Comparison of ENCODE assay signal across 12 mouse cellular contexts in the genomic region with DNA sequence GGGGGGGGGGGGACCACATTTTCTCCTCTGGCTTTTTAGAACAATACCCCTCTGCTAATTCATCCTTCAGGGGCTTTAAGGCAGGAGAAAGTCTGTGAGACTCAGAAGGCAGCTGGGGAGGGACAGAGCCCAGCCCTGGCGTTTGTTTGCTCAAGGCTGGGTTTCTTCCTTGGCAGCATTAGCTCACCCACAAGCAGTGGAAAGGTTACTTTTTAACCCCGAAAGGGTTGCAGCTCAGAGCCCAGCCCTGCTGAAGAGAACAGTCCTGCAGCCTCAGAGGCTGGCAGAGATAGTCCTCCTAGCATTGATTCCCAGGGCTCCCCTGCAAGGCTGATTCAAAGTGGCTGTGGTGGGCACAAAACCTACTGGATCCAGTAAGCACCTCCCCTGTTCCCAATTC. TPM values are rescaled to one million over a fixed set of nuclear protein-coding genes. Genes with fewer than 3 reads are reported as not detected.
DNase-seq lines count a peak whose midpoint lies in the region; ATAC-seq and TF ChIP-seq lines count a peak whose summit lies in the region.
"Had no signal": no experiment of that assay in that cellular context is flagged by ENCODE, and none has a peak within 500 bp of the region (broad histone marks: within the 10 kb centered on the region; RNA-seq: fewer than 3 reads in every experiment).

No protein-coding gene starts in this region.

- H3K27ac ChIP-seq in stomach, postnatal 0 days (replicated peaks) = peak overlapping the region; percentile 93
- no peak overlapping the region for H3K27ac ChIP-seq in hindbrain, postnatal 0 days
- H3K27ac ChIP-seq in hindbrain, embryonic 16.5 days (ENCODE audit: low read depth, low read length) = no peak overlapping the region
- no peak overlapping the region for H3K27ac ChIP-seq in liver, embryonic 12.5 days
- H3K27ac ChIP-seq: macrophage had no signal

- no peaks in the 10 kb centered on the region for H3K36me3 ChIP-seq in stomach, postnatal 0 days (ENCODE audit: control insufficient read depth, insufficient read depth, low read length)
- no peaks in the 10 kb centered on the region for H3K36me3 ChIP-seq in hindbrain, postnatal 0 days (ENCODE audit: insufficient read depth, low read length)
- no peaks in the 10 kb centered on the region for H3K36me3 ChIP-seq in hindbrain, embryonic 16.5 days (ENCODE audit: control insufficient read depth, insufficient read depth, low read length)
- H3K36me3 ChIP-seq in liver, embryonic 12.5 days = no peaks in the 10 kb centered on the region

- DNase-seq in heart, adult 11 months = peak; percentile 28
- no peak for DNase-seq in heart, postnatal 25 days (ENCODE audit: low spot score)
- DNase-seq in kidney, adult 11 months = peak; percentile 75
- peak; percentile 29 to 58 for DNase-seq in kidney, postnatal 4 days
- peak; percentile 82 for DNase-seq in stomach, postnatal 0 days (ENCODE audit: low spot score)
- DNase-seq in hindbrain, postnatal 0 days (ENCODE audit: low spot score) = no peak
- DNase-seq: cerebellum, adult 8-10 months had no signal

- intact Hi-C loops in heart, postnatal 25 days (cut with DNase I) = no loop called here

- TF ChIP-seq CTCF in stomach, postnatal 0 days (IDR thresholded peaks at IDR 0.05; ENCODE audit: low read depth) = no peak
- no peak for TF ChIP-seq CTCF in hindbrain, postnatal 0 days (IDR thresholded peaks at IDR 0.05; ENCODE audit: low read depth)

- ATAC-seq in stomach, postnatal 0 days (ENCODE audit: low FRiP score, low TSS enrichment) = peak; percentile 96
- no peak for ATAC-seq in hindbrain, postnatal 0 days
- no peak for ATAC-seq in hindbrain, embryonic 16.5 days
- ATAC-seq in liver, embryonic 12.5 days = no peak
- ATAC-seq: forebrain, embryonic 14.5 days had no signal

- no peak overlapping the region for H3K9ac ChIP-seq in stomach, postnatal 0 days (ENCODE audit: low read length)
- H3K9ac ChIP-seq in hindbrain, postnatal 0 days (replicated peaks; ENCODE audit: low read length) = no peak overlapping the region
- H3K9ac ChIP-seq in hindbrain, embryonic 16.5 days (ENCODE audit: low read depth, low read length) = no peak overlapping the region
- no peak overlapping the region for H3K9ac ChIP-seq in liver, embryonic 12.5 days

- WGBS in stomach, postnatal 0 days = 22% methylated on average over 2 of the region's 2 CpGs
- WGBS in hindbrain, postnatal 0 days = 37% methylated on average over 2 of the region's 2 CpGs
- 40% methylated on average over 2 of the region's 2 CpGs for WGBS in hindbrain, embryonic 16.5 days
- WGBS in liver, embryonic 12.5 days (ENCODE audit: insufficient replicate concordance) = 23% methylated on average over 2 of the region's 2 CpGs

- H3K27me3 ChIP-seq in stomach, postnatal 0 days (ENCODE audit: control insufficient read depth, insufficient read depth, low read length) = no peaks in the 10 kb centered on the region
- no peaks in the 10 kb centered on the region for H3K27me3 ChIP-seq in hindbrain, postnatal 0 days (ENCODE audit: insufficient read depth, low read length)
- H3K27me3 ChIP-seq in hindbrain, embryonic 16.5 days (replicated peaks; ENCODE audit: control insufficient read depth, insufficient read depth, low read length) = no peaks in the 10 kb centered on the region
- H3K27me3 ChIP-seq in liver, embryonic 12.5 days (replicated peaks) = peaks cover 8% of the 10 kb centered on the region; the same call in 1 of the 2 replicates

- H3K9me3 ChIP-seq in stomach, postnatal 0 days (ENCODE audit: control insufficient read depth, low read length) = no peaks in the 10 kb centered on the region
- H3K9me3 ChIP-seq in hindbrain, postnatal 0 days (ENCODE audit: low read length) = no peaks in the 10 kb centered on the region
- H3K9me3 ChIP-seq in hindbrain, embryonic 16.5 days (ENCODE audit: control insufficient read depth, low read length) = no peaks in the 10 kb centered on the region
- H3K9me3 ChIP-seq in liver, embryonic 12.5 days (replicated peaks) = no peaks in the 10 kb centered on the region

- no peak for TF ChIP-seq EP300 in stomach, postnatal 0 days (optimal IDR thresholded peaks at IDR 0.05)

- no peak overlapping the region for H3K4me3 ChIP-seq in stomach, postnatal 0 days (ENCODE audit: low read depth, low read length)
- H3K4me3 ChIP-seq in hindbrain, postnatal 0 days (ENCODE audit: low read length) = no peak overlapping the region
- H3K4me3 ChIP-seq in hindbrain, embryonic 16.5 days (ENCODE audit: low read length) = no peak overlapping the region
- no peak overlapping the region for H3K4me3 ChIP-seq in liver, embryonic 12.5 days

- H3K4me1 ChIP-seq in stomach, postnatal 0 days (replicated peaks; ENCODE audit: control insufficient read depth, insufficient read depth) = peaks cover 17% of the 10 kb centered on the region
- no peaks in the 10 kb centered on the region for H3K4me1 ChIP-seq in hindbrain, postnatal 0 days (ENCODE audit: insufficient read depth, low read length)
- H3K4me1 ChIP-seq in hindbrain, embryonic 16.5 days (ENCODE audit: control insufficient read depth, insufficient read depth, low read depth, low read length) = no peaks in the 10 kb centered on the region
- H3K4me1 ChIP-seq in liver, embryonic 12.5 days = no peaks in the 10 kb centered on the region

- H3K4me2 ChIP-seq in stomach, postnatal 0 days (replicated peaks; ENCODE audit: low read depth) = no peak overlapping the region
- H3K4me2 ChIP-seq in hindbrain, postnatal 0 days (ENCODE audit: low read depth, low read length) = no peak overlapping the region
- H3K4me2 ChIP-seq in hindbrain, embryonic 16.5 days (ENCODE audit: low read length) = no peak overlapping the region
- no peak overlapping the region for H3K4me2 ChIP-seq in liver, embryonic 12.5 days

RNA-seq across cellular contexts. Expression of a gene that starts 17.5 kb away (rescaled TPM):
- total RNA-seq in heart, postnatal 25 days (2021) = not detected
- 56.8 and 65.4 TPM in 2 replicates for polyA plus RNA-seq in stomach, postnatal 0 days (2015; fragmentation: Nextera tagmentation; extraction: Ambion mirVana)
- total RNA-seq in hindbrain, postnatal 0 days (2014; rRNA removed) = 0.04 TPM in 1 of 2 replicates, not detected in the other
- polyA plus RNA-seq in hindbrain, postnatal 0 days (2015; fragmentation: Nextera tagmentation; extraction: Ambion mirVana) = 0.20 and 0.24 TPM in 2 replicates
- 0.10 and 0.14 TPM in 2 replicates for polyA plus RNA-seq in hindbrain, embryonic 16.5 days (2015; fragmentation: Nextera tagmentation; extraction: Ambion mirVana)
- polyA plus RNA-seq in liver, embryonic 12.5 days (2016; fragmentation: Nextera tagmentation; extraction: Ambion mirVana) = 0.16 and 0.23 TPM in 2 replicates
- total RNA-seq: MEL had no signal

Comparison
In these comparisons a context has a peak if more than half of its experiments do, and no peak if none do; other contexts are left out.
1. DNase-seq: peak in heart, adult 11 months (single experiment), kidney, adult 11 months (single experiment), kidney, postnatal 4 days (2 of 2) and stomach, postnatal 0 days (single experiment); none in heart, postnatal 25 days (single experiment) and hindbrain, postnatal 0 days (single experiment).
2. RNA of a gene that starts 17.5 kb away (polyA plus RNA-seq): 56.8 to 65.4 TPM in stomach, postnatal 0 days; 0.16 to 0.23 TPM in liver, embryonic 12.5 days, 0.20 to 0.24 TPM in hindbrain, postnatal 0 days and 0.10 to 0.14 TPM in hindbrain, embryonic 16.5 days; every median in the first group is over 10 times any median in the second.